Mouse (Mus musculus) midbrain, embryonic 10.5 days (tissue): ENCODE data around the gene Olfr665. TPM values are rescaled to one million over a fixed set of nuclear protein-coding genes. Genes with fewer than 3 reads are reported as not detected.
"Not testable (repeated sequence)": the region's sequence is repeated elsewhere in the genome, so short reads cannot be mapped to it uniquely, and the experiment has no call there.

Source experiments
- DNase-seq: peaks from one replicate; pipeline ENCODE4 v3.0.0-alpha.2; 2017; ENCODE audit warnings: low spot score
- H3K27ac ChIP-seq: fragments of 300-500 bp; sonication (generic); replicated peaks from 2 replicates; pipeline ENCODE4 v1.5.1; 2016; ENCODE audit warnings: mild to moderate bottlenecking
- H3K27me3 ChIP-seq: fragments of 300-500 bp; sonication (generic); 2 replicates; pipeline ENCODE4 v1.6.1; 2016; ENCODE audit warnings: low read depth, mild to moderate bottlenecking; ENCODE audit not compliant: poor library complexity, severe bottlenecking
- H3K36me3 ChIP-seq: fragments of 300-500 bp; sonication (generic); 2 replicates; pipeline ENCODE4 v1.6.1; 2016; ENCODE audit warnings: mild to moderate bottlenecking, moderate library complexity
- H3K4me1 ChIP-seq: fragments of 300-500 bp; sonication (generic); 2 replicates; pipeline ENCODE4 v1.6.1; 2016
- H3K4me3 ChIP-seq: fragments of 300-500 bp; sonication (generic); 2 replicates; pipeline ENCODE4 v1.5.1; 2016; ENCODE audit warnings: mild to moderate bottlenecking, moderate library complexity
- H3K9me3 ChIP-seq: fragments of 300-500 bp; sonication (generic); replicated peaks from 2 replicates; pipeline ENCODE4 v1.6.1; 2016; ENCODE audit warnings: mild to moderate bottlenecking
- WGBS: fragments of 180-500 bp; shearing (Covaris S2); methylation state at CpG from one replicate; pipeline ENCODE4 v1.1.7; 2016; 5-methylcytosine and 5-hydroxymethylcytosine counted together
- polyA plus RNA-seq: library from polyadenylated mRNA; unstranded; fragments of >200 nt; fragmentation: Nextera tagmentation; extraction: Ambion mirVana; gene quantifications from 2 replicates; pipeline ENCODE4 v1.2.1, GENCODE M21; 2016

The Olfr665 gene
- not detected in 2 replicates for polyA plus RNA-seq

DNA sequence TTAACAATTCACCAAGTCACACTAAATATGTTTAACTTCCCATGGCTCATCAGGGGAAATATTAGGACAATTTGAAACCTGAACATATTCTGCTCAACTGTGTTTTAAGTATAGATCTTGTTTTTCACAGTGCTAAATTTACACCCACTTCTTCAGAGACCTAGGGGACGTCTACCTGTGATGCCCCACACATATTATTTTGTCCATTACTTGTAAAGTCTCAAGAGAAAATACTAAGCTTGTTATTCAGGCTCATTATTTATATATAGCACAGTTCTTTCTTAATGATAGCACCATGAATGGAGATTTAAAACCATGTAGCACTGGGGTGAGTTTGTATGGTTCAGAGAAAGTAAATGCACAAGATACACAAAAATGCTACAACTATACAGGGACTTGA, at the start of gene Olfr665:
Gene Olfr665 (plus strand): TSS at position 301 of the 400 bp plus-strand sequence.
- Histone ChIP-seq H3K9me3 (no peaks in the 10 kb centered on the region), H3K27me3 (no peaks in the 10 kb centered on the region), H3K4me3 (no peak within 1 kb of the TSS), H3K4me1 (no peaks in the 10 kb centered on the region), H3K27ac (no peak within 1 kb of the TSS), H3K36me3 (no peaks in the 10 kb centered on the region)
- no peak for DNase-seq
- 70% methylated on average over 1 of the region's 1 CpGs for WGBS

DNA sequence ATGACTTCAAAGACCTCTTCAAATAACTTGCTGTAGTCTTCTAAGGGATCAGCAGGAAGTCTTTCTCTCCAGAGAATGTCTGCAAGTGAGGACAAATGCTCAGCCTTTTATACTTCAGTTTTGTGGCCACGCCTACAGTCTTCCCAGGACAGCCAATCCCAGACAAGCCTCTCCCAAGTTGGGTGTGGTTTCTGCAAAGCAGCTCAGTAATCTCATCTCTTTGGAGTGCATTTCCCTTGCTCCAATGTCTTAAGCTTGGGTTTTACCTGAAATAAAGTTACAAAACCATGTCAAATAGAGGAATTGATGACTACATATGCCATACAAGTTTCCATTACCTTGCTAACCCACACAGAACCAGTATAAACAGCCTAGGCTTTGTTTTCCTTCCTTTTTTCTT, 35.3 kb upstream of the Olfr665 start, which contains the start of gene Usp17lb:
Gene Usp17lb (minus strand): TSS at position 101 of the 400 bp plus-strand sequence.
- WGBS = 81% methylated on average over 1 of the region's 1 CpGs
- Histone ChIP-seq H3K4me1 (no peaks in the 10 kb centered on the region), H3K9me3 (no peaks in the 10 kb centered on the region), H3K4me3 (no peak within 1 kb of the TSS), H3K36me3 (no peaks in the 10 kb centered on the region), H3K27ac (no peak within 1 kb of the TSS), H3K27me3 (no peaks in the 10 kb centered on the region)
- no peak for DNase-seq

DNA sequence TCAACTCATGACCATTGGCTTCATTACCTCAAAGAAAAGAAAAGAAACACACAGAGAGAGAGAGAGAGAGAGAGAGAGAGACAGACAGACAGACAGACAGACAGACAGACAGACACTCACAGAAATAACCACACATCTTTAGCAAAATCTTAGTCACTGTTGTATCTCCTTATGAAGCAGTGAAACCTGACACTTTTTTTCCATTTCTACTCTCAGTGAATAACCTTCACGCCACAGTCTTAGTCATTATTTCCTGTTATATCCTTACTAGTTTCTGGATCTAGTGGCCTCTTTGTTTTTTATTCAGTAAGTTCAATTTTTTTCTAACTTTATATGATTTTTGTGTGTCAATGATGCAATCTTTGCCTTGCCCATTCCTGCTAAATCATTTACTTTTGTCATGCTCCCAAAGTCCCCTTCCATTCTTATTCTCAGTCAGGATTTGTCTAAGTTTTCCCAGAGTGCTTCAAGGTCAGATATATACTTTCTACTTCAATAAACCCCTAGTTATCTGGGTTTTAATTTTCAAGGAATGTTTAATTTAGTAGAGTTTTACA, 34.0 kb upstream of the Olfr665 start:
- no peaks in the 10 kb centered on the region for H3K36me3 ChIP-seq
- no peaks in the 10 kb centered on the region for H3K4me1 ChIP-seq
- no peak overlapping the region for H3K27ac ChIP-seq
- H3K27me3 ChIP-seq = no peaks in the 10 kb centered on the region
- no peak overlapping the region for H3K4me3 ChIP-seq
- WGBS = 80% methylated on average over 1 of the region's 1 CpGs
- no peaks in the 10 kb centered on the region for H3K9me3 ChIP-seq
- no peak for DNase-seq

DNA sequence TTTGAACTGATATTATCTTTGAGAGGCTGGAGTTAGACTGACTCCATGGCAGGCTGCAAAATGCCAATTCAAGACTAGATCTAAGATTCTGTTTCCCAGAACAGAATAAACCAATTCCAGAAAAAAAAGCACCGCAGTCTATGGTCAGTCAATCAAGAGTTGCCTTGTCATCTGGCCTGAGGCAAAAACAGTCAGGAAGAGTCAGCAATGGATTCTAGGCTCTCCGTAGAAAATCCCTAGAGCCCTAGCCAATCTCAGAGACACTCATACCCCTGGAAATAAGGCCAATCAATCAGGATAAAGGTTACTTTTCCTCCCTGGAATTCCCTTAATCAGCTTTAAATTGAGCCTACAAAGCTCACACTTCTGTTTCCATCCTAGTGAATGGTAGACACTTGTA, 26.3 kb upstream of the Olfr665 start:
- not testable (repeated sequence) for H3K36me3 ChIP-seq, H3K27me3 ChIP-seq, DNase-seq, H3K4me3 ChIP-seq, H3K9me3 ChIP-seq, H3K4me1 ChIP-seq, H3K27ac ChIP-seq
- 65% methylated on average over 2 of the region's 2 CpGs for WGBS

DNA sequence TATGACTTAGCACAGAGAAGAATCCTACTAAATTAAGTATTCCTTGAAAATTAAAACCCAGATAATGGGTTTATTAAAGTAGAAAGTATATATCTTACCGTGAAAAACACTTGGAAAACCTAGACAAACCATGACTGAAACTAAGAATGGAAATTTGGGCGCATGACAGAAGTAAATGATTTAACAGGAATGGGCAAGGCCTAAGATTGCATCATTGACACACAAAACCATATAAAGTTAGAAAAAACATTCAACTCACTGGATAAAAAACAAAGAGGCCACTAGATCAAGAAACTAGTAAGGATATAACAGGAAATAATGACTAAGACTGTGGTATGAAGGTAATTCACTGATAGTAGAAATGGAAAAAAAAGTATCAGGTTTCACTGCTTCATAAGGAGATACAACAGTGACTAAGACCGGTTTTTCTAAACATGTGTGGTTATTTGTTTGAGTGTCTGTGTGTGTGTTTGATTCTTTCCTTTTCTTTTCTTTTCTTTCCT, 22.5 kb upstream of the Olfr665 start:
- H3K4me3 ChIP-seq = no peak overlapping the region
- no peaks in the 10 kb centered on the region for H3K27me3 ChIP-seq
- DNase-seq = no peak
- no peaks in the 10 kb centered on the region for H3K4me1 ChIP-seq
- H3K9me3 ChIP-seq = no peaks in the 10 kb centered on the region; the same call in 1 of the 2 replicates
- no peak overlapping the region for H3K27ac ChIP-seq
- no peaks in the 10 kb centered on the region for H3K36me3 ChIP-seq
- WGBS = 79% methylated on average over 3 of the region's 3 CpGs

DNA sequence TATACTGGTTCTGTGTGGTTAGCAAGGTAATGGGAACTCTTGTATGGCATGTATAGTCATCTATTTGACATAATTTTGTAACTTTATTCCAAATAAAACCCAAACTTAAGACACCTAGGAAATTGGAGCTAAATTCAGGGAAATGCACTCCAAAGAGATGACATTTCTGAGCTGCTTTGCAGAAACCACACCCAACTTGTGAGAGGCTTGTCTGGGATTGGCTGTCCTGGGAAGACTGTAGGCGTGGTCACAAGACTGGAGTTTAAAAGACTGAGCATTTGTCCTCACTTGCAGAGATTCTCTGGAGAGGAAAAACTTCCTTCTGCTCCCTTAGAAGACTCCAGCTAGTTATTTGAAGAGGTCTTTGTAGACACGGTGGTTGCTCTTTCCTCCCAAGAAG, 21.1 kb upstream of the Olfr665 start, which contains the start of gene Usp17la:
Gene Usp17la (plus strand): TSS at position 301 of the 400 bp plus-strand sequence.
- not testable (repeated sequence) for DNase-seq, H3K36me3 ChIP-seq, H3K4me3 ChIP-seq, H3K9me3 ChIP-seq, H3K27ac ChIP-seq, H3K4me1 ChIP-seq, H3K27me3 ChIP-seq
- WGBS = 78% methylated on average over 2 of the region's 2 CpGs

DNA sequence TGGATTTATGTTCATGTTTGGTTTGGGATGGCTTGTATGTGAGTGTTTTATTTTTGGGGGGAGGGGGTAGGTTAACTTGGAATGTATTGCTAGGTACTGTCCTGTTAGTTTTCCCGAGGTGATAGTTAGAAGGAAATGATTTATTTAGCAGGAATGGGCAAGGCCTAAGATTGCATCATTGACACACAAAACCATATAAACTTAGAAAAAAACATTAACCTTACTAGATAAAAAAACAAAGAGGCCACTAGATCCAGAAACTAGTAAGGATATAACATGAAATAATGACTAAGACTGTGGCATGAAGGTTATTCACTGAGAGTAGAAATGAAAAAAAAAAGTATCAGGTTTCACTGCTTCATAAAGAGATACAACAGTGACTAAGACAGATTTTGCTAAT, 20.1 kb upstream of the Olfr665 start:
- Histone ChIP-seq H3K4me1 (no peaks in the 10 kb centered on the region), H3K9me3 (no peaks in the 10 kb centered on the region; the same call in 1 of the 2 replicates), H3K36me3 (no peaks in the 10 kb centered on the region), H3K27ac (no peak overlapping the region), H3K27me3 (no peaks in the 10 kb centered on the region), H3K4me3 (no peak overlapping the region)
- 87% methylated on average over 1 of the region's 1 CpGs for WGBS
- no peak for DNase-seq

DNA sequence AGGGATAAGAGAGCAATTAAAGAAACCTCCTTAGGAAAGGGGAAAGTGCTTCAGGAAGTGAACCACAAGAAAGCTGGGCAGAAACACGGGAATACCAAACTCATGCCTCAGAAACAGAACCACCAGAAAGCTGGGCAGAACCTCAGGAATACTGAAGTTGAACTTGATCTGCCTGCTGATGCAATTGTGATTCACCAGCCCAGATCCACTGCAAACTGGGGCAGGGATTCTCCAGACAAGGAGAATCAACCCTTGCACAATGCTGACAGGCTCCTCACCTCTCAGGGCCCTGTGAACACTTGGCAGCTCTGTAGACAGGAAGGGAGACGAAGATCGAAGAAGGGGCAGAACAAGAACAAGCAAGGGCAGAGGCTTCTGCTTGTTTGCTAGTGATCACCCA, 16.4 kb upstream of the Olfr665 start:
- 83% methylated on average over 3 of the region's 3 CpGs for WGBS
- DNase-seq = no peak

DNA sequence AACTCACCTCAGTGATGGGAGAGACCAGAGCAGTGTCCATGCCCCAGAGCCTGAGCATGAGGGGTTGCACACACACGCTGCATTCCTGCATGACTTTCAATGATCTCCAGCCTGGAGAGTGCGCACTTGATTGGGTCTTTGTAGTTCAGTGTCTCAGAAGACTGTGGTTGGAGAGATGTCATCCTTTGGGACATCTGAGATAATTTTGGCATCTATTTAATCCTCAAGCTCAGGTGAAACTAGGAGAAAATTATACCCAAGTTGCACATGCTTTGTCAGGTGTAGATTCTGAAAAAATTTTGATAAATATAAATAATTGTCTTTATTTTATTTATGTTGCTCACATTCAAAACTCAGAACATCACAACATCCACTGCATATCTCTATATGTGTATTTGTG, 18.0 kb downstream of the Olfr665 start, which contains the start of gene Olfr666:
Gene Olfr666 (minus strand): TSS at position 101 of the 400 bp plus-strand sequence.
- Histone ChIP-seq H3K4me1 (no peaks in the 10 kb centered on the region), H3K27me3 (no peaks in the 10 kb centered on the region), H3K9me3 (no peaks in the 10 kb centered on the region), H3K27ac (no peak within 1 kb of the TSS), H3K36me3 (no peaks in the 10 kb centered on the region), H3K4me3 (no peak within 1 kb of the TSS)
- 92% methylated on average over 2 of the region's 2 CpGs for WGBS
- DNase-seq = no peak

More for the DNA sequence above, 16.4 kb upstream of the Olfr665 start:
- H3K36me3 ChIP-seq = no peaks in the 10 kb centered on the region
- H3K9me3 ChIP-seq = no peaks in the 10 kb centered on the region; the same call in 1 of the 2 replicates
- no peaks in the 10 kb centered on the region for H3K4me1 ChIP-seq
- H3K27ac ChIP-seq = no peak overlapping the region
- no peak overlapping the region for H3K4me3 ChIP-seq
- no peaks in the 10 kb centered on the region for H3K27me3 ChIP-seq

DNA sequence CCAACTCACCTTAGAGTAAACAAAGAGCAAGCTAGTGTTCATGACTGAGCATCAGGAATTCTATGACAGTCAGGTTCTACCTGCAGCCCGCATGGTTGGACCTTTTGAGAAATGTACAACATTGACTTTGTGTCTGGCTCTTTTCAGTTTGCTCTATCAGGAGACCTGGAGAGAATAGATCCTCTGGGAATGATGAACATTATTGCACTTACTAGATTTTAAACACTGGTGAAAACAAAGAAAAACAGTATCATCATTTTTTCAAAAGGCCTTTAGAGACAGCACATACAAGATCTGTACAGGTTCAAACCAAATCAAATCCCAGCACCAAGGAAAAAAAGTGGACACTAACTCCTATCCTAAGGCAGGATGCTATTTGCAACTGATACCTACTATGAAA, 43.6 kb downstream of the Olfr665 start, which contains the start of gene Olfr667:
Gene Olfr667 (minus strand): TSS at position 101 of the 400 bp plus-strand sequence.
- Histone ChIP-seq H3K27ac (no peak within 1 kb of the TSS), H3K4me1 (no peaks in the 10 kb centered on the region), H3K4me3 (no peak within 1 kb of the TSS), H3K27me3 (no peaks in the 10 kb centered on the region), H3K36me3 (no peaks in the 10 kb centered on the region), H3K9me3 (no peaks in the 10 kb centered on the region)
- DNase-seq = no peak
- 93% methylated on average over 1 of the region's 1 CpGs for WGBS

DNA sequence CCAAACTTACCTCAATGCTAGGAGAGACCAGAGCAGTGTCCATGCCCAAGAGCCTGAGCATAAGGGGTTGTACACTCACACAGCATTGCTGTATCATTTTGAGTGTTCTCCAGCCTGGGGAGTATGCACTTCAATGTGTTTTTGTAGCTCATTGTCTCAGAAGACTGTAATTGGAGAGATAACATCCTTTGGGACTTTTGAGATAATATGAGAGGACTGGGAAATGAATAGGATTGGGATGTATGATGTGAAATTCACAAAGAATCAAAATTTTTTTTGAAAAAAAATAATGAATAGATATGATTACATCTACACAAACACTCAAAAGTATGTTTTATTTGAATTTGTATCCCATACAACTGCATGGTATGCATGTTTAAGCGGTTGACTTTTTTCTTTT, 50.1 kb downstream of the Olfr665 start, which contains the start of gene Olfr668:
Gene Olfr668 (minus strand): TSS at position 101 of the 400 bp plus-strand sequence.
- H3K4me3 ChIP-seq = no peak within 1 kb of the TSS
- no peaks in the 10 kb centered on the region for H3K9me3 ChIP-seq
- no peak within 1 kb of the TSS for H3K27ac ChIP-seq
- H3K27me3 ChIP-seq = no peaks in the 10 kb centered on the region
- H3K36me3 ChIP-seq = no peaks in the 10 kb centered on the region
- WGBS = 80% methylated on average over 1 of the region's 1 CpGs
- H3K4me1 ChIP-seq = no peaks in the 10 kb centered on the region
- DNase-seq = no peak
